Mouse (Mus musculus) liver, adult 2 months (tissue): ENCODE measurements around the gene Sh2d2a. TPM values are rescaled to one million over a fixed set of nuclear protein-coding genes. Genes with fewer than 3 reads are reported as not detected.
A peak's percentile ranks its signal among the peaks of the same experiment; 100 is the strongest.

Experiments used
- DNase-seq: peaks from one replicate; pipeline ENCODE4 v3.0.0-alpha.2; 2011; ENCODE audit warnings: low read depth, low spot score; ENCODE audit errors: extremely low read depth
- H3K27ac ChIP-seq: fragments of 200-500 bp; replicated peaks from 2 replicates; pipeline ENCODE4 v1.5.1; 2012; ENCODE audit warnings: low read depth, mild to moderate bottlenecking, control low read depth, inconsistent platforms, low read length; ENCODE audit not compliant: insufficient read depth
- H3K27me3 ChIP-seq: fragments of 200-500 bp; 2 replicates; pipeline ENCODE4 v1.6.1; 2012; ENCODE audit warnings: mild to moderate bottlenecking, moderate library complexity, low read length, inconsistent platforms; ENCODE audit not compliant: control insufficient read depth, insufficient read depth
- H3K36me3 ChIP-seq: fragments of 200-500 bp; 2 replicates; pipeline ENCODE4 v1.6.1; 2012; ENCODE audit warnings: low read length, inconsistent platforms; ENCODE audit not compliant: control insufficient read depth, insufficient read depth
- H3K4me1 ChIP-seq: fragments of 200-500 bp; 2 replicates; pipeline ENCODE4 v1.6.1; 2011; ENCODE audit warnings: low read length; ENCODE audit not compliant: control insufficient read depth, insufficient read depth
- H3K4me3 ChIP-seq: fragments of 200-500 bp; 2 replicates; pipeline ENCODE4 v1.5.1; 2011; ENCODE audit warnings: low read depth, mild to moderate bottlenecking, control low read depth, low read length, moderate library complexity; ENCODE audit not compliant: insufficient read depth
- H3K79me2 ChIP-seq: fragments of 200-500 bp; 2 replicates; pipeline ENCODE4 v1.6.1; 2012; ENCODE audit warnings: inconsistent platforms, mild to moderate bottlenecking, low read length, moderate library complexity; ENCODE audit not compliant: control insufficient read depth, insufficient read depth
- H3K9ac ChIP-seq: fragments of 200-500 bp; 2 replicates; pipeline ENCODE4 v1.6.1; 2012; ENCODE audit warnings: low read depth, mild to moderate bottlenecking, control low read depth, inconsistent platforms, low read length
- CTCF ChIP-seq: fragments of 200-500 bp; IDR thresholded peaks from 2 replicates; pipeline ENCODE4 v1.5.1; 2011; ENCODE audit warnings: low read depth, low read length, control low read depth
- POLR2A ChIP-seq: fragments of 200-500 bp; IDR thresholded peaks from 2 replicates; pipeline ENCODE4 v1.6.1; 2011; ENCODE audit warnings: low read length, control low read depth; ENCODE audit not compliant: insufficient read depth; ENCODE audit errors: extremely low read depth
- WGBS: fragments of 180-500 bp; shearing (Covaris S2); methylation state at CpG from one replicate; pipeline ENCODE4 v1.1.7; 2018; 5-methylcytosine and 5-hydroxymethylcytosine counted together
- polyA plus RNA-seq: library from polyadenylated mRNA; depleted of rRNA; stranded (reverse); fragments of >200 nt; gene quantifications from 2 replicates; pipeline ENCODE4 v1.2.3, GENCODE M21; 2012; rRNA removed
- total RNA-seq: library from RNA; depleted of rRNA; stranded (reverse); fragments of >200 nt; gene quantifications from 2 replicates; pipeline ENCODE4 v1.2.3, GENCODE M21; 2014; rRNA removed

Sh2d2a gene
- total RNA-seq (0.09 and 0.20 TPM in 2 replicates), polyA plus RNA-seq (0.39 and 0.83 TPM in 2 replicates)

DNA sequence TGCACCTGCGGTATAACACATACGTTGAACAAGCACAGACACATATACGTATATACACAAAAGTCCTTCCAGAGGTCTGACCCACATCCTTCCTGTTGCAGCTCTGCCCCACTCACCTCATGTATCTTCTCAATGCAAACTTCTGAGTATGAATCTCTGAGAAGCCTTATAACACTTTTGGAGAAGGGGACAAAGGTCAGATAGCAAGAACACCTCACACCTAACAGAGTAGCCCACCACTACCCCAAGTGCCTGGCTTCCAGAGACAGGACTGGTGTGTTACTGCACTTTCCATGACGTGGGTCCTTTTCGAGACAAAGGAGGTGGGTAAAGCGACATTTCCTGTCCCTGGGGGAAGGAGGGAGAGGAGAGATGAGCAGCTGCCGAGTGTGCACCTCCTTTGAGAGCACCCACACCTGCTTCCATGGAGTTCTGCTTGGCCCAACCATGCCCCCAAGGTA lies at the start of gene Sh2d2a:
Gene Sh2d2a (plus strand): TSS at position 106 of the 461 bp plus-strand sequence.
- no peaks in the 10 kb centered on the region for H3K27me3 ChIP-seq
- no peak within 1 kb of the TSS for H3K27ac ChIP-seq
- H3K36me3 ChIP-seq, result no peaks in the 10 kb centered on the region
- no peak for DNase-seq
- WGBS, result 81% methylated on average over 7 of the region's 7 CpGs
- H3K4me3 ChIP-seq, result no peak within 1 kb of the TSS
- no peaks in the 10 kb centered on the region for H3K79me2 ChIP-seq
- H3K4me1 ChIP-seq, result no peaks in the 10 kb centered on the region
- H3K9ac ChIP-seq, result no peak within 1 kb of the TSS
- TF ChIP-seq CTCF, result no peak
- TF ChIP-seq POLR2A, result no peak

DNA sequence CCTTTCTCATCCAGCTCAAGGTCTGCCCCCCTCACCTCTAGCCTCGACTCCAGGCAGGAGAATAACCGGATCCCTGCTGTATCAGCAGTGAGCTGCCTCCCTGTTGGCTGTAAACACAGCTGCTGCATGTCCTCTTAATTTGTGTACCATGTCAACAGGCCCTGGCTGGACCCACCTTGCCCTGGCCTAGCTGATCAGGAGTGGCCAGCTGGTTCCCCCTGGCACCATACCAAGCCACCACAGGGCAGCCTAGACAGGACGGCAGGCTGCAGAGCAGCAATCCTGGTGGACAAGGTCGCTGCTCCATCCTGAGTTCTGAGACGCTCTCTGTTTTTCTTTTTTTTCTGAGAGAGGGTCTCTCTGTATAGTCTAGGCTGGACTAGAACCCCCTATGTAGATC lies 44.9 kb upstream of the Sh2d2a start:
- Histone ChIP-seq H3K4me3 (no peak overlapping the region), H3K4me1 (no peaks in the 10 kb centered on the region), H3K36me3 (no peaks in the 10 kb centered on the region), H3K79me2 (no peaks in the 10 kb centered on the region), H3K9ac (no peak overlapping the region), H3K27me3 (peaks cover 5% of the 10 kb centered on the region; the same call in 1 of the 2 replicates), H3K27ac (no peak overlapping the region)
- WGBS, result 25% methylated on average over 5 of the region's 5 CpGs
- peak; percentile 68 for DNase-seq
- no peak for TF ChIP-seq POLR2A
- no peak for TF ChIP-seq CTCF

DNA sequence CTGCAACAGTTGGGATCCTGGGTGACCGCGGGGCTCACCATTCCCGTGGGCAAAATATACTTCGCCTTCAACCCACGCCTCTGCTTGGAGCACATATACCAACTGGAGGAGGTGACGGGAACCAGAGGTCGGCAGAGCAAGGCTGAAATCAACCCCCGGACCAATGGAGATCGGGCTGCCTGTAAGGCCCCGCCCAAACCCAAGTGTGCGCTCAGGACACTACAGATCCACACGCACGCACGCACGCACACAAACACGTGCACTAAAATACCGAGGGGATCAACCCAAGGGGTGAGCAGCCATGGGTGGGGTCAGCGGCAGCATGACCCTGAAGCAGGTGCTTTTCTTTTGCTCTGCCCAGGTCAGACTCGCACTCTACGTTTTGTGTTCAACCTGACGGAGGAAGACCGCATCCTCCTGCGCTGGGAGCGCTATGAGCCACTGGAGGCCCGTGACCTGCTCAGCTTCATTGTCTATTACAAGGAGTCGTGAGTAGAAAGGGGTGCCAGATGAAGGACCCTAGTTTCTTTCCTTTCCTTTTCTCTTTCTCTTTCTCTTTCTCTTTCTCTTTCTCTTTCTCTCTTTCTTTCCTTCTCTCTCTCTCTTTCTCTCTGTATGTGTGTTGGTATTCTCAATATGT lies 42.4 kb upstream of the Sh2d2a start:
- no peaks in the 10 kb centered on the region for H3K36me3 ChIP-seq
- H3K79me2 ChIP-seq, result no peaks in the 10 kb centered on the region
- no peaks in the 10 kb centered on the region for H3K4me1 ChIP-seq
- H3K4me3 ChIP-seq, result peak overlapping the region; percentile 15; the same call in 1 of the 2 replicates
- peak; percentile 37 for DNase-seq
- H3K9ac ChIP-seq, result no peak overlapping the region
- peaks cover 1% of the 10 kb centered on the region for H3K27me3 ChIP-seq
- WGBS, result 4% methylated on average over 26 of the region's 26 CpGs
- TF ChIP-seq POLR2A, result no peak
- TF ChIP-seq CTCF, result no peak
- no peak overlapping the region for H3K27ac ChIP-seq

DNA sequence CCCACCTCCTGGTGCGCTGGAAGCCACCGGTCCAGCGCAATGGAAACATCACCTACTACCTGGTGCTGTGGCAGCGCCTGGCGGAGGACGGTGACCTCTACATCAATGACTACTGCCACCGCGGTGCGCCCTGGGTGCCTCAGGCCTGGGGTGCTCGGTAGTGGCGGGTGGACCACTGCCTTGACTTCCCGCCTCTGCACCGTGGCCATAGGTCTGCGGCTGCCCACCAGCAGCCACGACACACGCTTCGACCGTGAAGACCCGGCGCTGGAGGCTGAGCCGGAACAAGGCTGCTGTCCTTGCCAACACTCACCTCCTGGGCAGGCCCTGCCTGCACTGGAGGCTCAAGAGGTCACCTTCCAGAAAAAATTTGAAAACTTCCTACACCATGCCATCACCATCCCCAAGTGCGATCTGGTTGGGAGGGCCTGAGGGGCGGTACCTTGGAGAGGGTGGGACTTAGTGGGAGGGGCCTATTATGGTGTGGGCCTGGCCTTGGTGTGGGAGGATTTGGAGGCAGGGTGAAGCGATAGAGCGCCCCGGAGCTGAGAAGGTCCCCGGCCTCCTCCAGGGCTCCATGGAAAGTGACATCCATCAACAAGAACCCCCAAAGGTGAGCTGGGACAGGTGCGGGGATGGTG lies 37.1 kb upstream of the Sh2d2a start:
- Histone ChIP-seq H3K27me3 (peaks cover 8% of the 10 kb centered on the region), H3K27ac (no peak overlapping the region), H3K9ac (no peak overlapping the region), H3K4me1 (no peaks in the 10 kb centered on the region), H3K79me2 (no peaks in the 10 kb centered on the region), H3K4me3 (no peak overlapping the region), H3K36me3 (no peaks in the 10 kb centered on the region)
- 13% methylated on average over 28 of the region's 28 CpGs for WGBS
- DNase-seq, result no peak
- TF ChIP-seq POLR2A (no peak), CTCF (no peak)

DNA sequence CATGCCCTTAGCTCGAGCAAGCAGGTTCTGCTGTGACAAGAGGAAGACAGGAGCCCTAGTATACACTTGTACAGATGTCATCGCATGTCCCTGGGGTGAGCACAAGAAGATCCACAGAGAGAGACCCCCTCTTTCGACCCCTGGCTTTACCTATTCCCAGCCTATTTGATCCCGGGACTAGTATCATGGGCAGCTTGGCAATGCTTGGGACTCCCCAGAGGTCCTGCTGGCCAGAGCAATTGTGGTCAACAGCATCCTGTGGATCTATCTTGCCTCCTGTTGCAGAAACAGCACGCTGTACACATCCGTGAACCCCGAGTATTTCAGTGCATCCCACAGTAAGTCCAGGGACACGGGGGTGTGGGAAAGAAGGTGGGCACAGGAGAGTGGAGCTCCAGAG lies 35.3 kb upstream of the Sh2d2a start:
- 80% methylated on average over 8 of the region's 8 CpGs for WGBS
- no peaks in the 10 kb centered on the region for H3K4me1 ChIP-seq
- peaks cover 8% of the 10 kb centered on the region for H3K27me3 ChIP-seq
- H3K27ac ChIP-seq, result no peak overlapping the region
- no peak overlapping the region for H3K9ac ChIP-seq
- no peaks in the 10 kb centered on the region for H3K79me2 ChIP-seq
- DNase-seq, result no peak
- no peak overlapping the region for H3K4me3 ChIP-seq
- no peaks in the 10 kb centered on the region for H3K36me3 ChIP-seq
- TF ChIP-seq POLR2A, result no peak
- no peak for TF ChIP-seq CTCF

DNA sequence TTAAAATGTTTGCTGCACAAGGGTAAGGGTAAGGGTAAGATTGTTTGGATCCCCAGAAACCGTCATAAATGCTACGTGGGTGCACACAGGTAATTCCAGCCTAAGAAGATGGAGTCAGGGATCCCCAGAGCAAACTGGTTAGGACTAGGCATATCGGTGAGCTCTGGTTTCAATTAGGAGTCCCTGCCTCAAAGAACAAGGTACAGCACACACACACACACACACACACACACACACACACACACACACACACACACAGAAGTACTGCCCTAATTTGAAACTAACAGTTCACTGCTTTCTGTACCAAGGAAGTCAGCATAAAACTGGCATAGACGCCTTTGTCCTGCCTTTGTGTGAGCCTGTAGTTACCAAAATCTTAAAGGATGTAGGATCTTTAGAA lies 34.1 kb upstream of the Sh2d2a start:
- Histone ChIP-seq H3K79me2 (no peaks in the 10 kb centered on the region), H3K27me3 (peaks cover 8% of the 10 kb centered on the region), H3K4me1 (no peaks in the 10 kb centered on the region), H3K27ac (no peak overlapping the region), H3K4me3 (no peak overlapping the region), H3K9ac (no peak overlapping the region), H3K36me3 (no peaks in the 10 kb centered on the region)
- DNase-seq, result no peak
- TF ChIP-seq CTCF (no peak), POLR2A (no peak)
- WGBS, result 82% methylated on average over 4 of the region's 4 CpGs
